In genomic region chr17:35783944-35784343, GRCm38 (mm10) we compare ENCODE assay signal across 10 mouse cellular contexts. TPM values are rescaled to one million over a fixed set of nuclear protein-coding genes. Genes with fewer than 3 reads are reported as not detected.
DNase-seq lines count a peak whose midpoint lies in the region; ATAC-seq and TF ChIP-seq lines count a peak whose summit lies in the region.
"Had no signal": no experiment of that assay in that cellular context is flagged by ENCODE, and none has a peak within 500 bp of the region (broad histone marks: within the 10 kb centered on the region; RNA-seq: fewer than 3 reads in every experiment).

No protein-coding gene starts in this region.

- intact Hi-C loops in left cerebral cortex, postnatal 10 days (cut with DNase I): no loop called here
- intact Hi-C loops in left cerebral cortex, postnatal 36 days (cut with DNase I): loop anchor here (5.0 kb wide), 1 partner anchor 47 kb away; no protein-coding TSS in a partner anchor

- H3K9me3 ChIP-seq in intestine, postnatal 0 days (ENCODE audit: control insufficient read depth): no peaks in the 10 kb centered on the region
- H3K9me3 ChIP-seq: embryonic facial prominence, embryonic 13.5 days had no signal

- DNase-seq in left cerebral cortex, postnatal 10 days (ENCODE audit: extremely low spot score in 1 of 2, low spot score in 2 of 2): peak; percentile 17 to 58
- DNase-seq in left cerebral cortex, postnatal 36 days (ENCODE audit: low spot score in 2 of 2): no peak
- no peak for DNase-seq in neural tube, embryonic 10.5 days (ENCODE audit: extremely low spot score, low spot score)
- DNase-seq in kidney, postnatal 36 days: no peak
- no peak for DNase-seq in cerebellum, adult 11 months

- no peak overlapping the region for H3K4me3 ChIP-seq in intestine, postnatal 0 days (ENCODE audit: low read depth, low read length)
- H3K4me3 ChIP-seq: embryonic facial prominence, embryonic 13.5 days had no signal

- no peaks in the 10 kb centered on the region for H3K36me3 ChIP-seq in intestine, postnatal 0 days (ENCODE audit: control insufficient read depth, insufficient read depth)
- H3K36me3 ChIP-seq: embryonic facial prominence, embryonic 13.5 days had no signal

- no peak overlapping the region for H3K27ac ChIP-seq in intestine, postnatal 0 days (ENCODE audit: low read depth, low read length)
- H3K27ac ChIP-seq: embryonic facial prominence, embryonic 13.5 days; kidney, postnatal 0 days had no signal

- ATAC-seq in erythroid progenitor cell, adult 5-6 weeks (replicated peaks; ENCODE audit: low FRiP score, poor library complexity, severe bottlenecking): peak; percentile 60
- peak; percentile 36; the same call in 1 of the 2 replicates for ATAC-seq in intestine, postnatal 0 days
- ATAC-seq in megakaryocyte progenitor cell, adult 5-6 weeks (replicated peaks; ENCODE audit: poor library complexity): peak; percentile 49

- no peak for TF ChIP-seq CTCF in intestine, postnatal 0 days (IDR thresholded peaks at IDR 0.05; ENCODE audit: low read depth)

- no peaks in the 10 kb centered on the region for H3K27me3 ChIP-seq in intestine, postnatal 0 days (replicated peaks; ENCODE audit: control insufficient read depth, insufficient read depth, low read length)
- H3K27me3 ChIP-seq: embryonic facial prominence, embryonic 13.5 days had no signal

- WGBS in intestine, postnatal 0 days: 78% methylated on average over 6 of the region's 6 CpGs

- H3K4me2 ChIP-seq in intestine, postnatal 0 days (replicated peaks; ENCODE audit: low read depth): no peak overlapping the region
- H3K4me2 ChIP-seq: embryonic facial prominence, embryonic 13.5 days had no signal

- H3K4me1 ChIP-seq in intestine, postnatal 0 days (replicated peaks; ENCODE audit: control insufficient read depth, insufficient read depth, low read length): no peaks in the 10 kb centered on the region

- H3K9ac ChIP-seq in intestine, postnatal 0 days (ENCODE audit: low read depth, low read length): no peak overlapping the region
- H3K9ac ChIP-seq: embryonic facial prominence, embryonic 13.5 days had no signal

RNA-seq across cellular contexts. Expression of gene Ier3, which starts 37.5 kb away (rescaled TPM):
- 1 to 10 TPM; 5.4 to 5.8 TPM for total RNA-seq in left cerebral cortex, postnatal 10 days (2021)
- 10 to 100 TPM; 10.6 to 13.6 TPM for total RNA-seq in left cerebral cortex, postnatal 36 days (2021)
- 3.8 and 10.5 TPM in 2 replicates for total RNA-seq in erythroid progenitor cell, adult 5-6 weeks (2015; ENCODE audit: low replicate concordance)
- total RNA-seq in erythroid progenitor cell, adult 5-6 weeks (2017; ENCODE audit: low replicate concordance): 0.51 and 4.0 TPM in 2 replicates
- polyA plus RNA-seq in intestine, postnatal 0 days (2015; fragmentation: Nextera tagmentation; extraction: Ambion mirVana): 34.6 and 36.9 TPM in 2 replicates
- total RNA-seq in megakaryocyte progenitor cell, adult 5-6 weeks (2015): 28.1 and 41.7 TPM in 2 replicates
- total RNA-seq in megakaryocyte progenitor cell, adult 5-6 weeks (2017): 24.6 and 33.1 TPM in 2 replicates

RNA-seq across cellular contexts. Expression of gene Flot1, which starts 39.1 kb away (rescaled TPM):
- 100 to 1,000 TPM; 171 to 178 TPM for total RNA-seq in left cerebral cortex, postnatal 10 days (2021)
- 100 to 1,000 TPM; 146 to 149 TPM for total RNA-seq in left cerebral cortex, postnatal 36 days (2021)
- 19.3 and 32.8 TPM in 2 replicates for total RNA-seq in erythroid progenitor cell, adult 5-6 weeks (2015; ENCODE audit: low replicate concordance)
- total RNA-seq in erythroid progenitor cell, adult 5-6 weeks (2017; ENCODE audit: low replicate concordance): 14.6 and 29.1 TPM in 2 replicates
- 56.4 and 57.8 TPM in 2 replicates for polyA plus RNA-seq in intestine, postnatal 0 days (2015; fragmentation: Nextera tagmentation; extraction: Ambion mirVana)
- total RNA-seq in megakaryocyte progenitor cell, adult 5-6 weeks (2015): 52.9 and 58.3 TPM in 2 replicates
- 65.1 and 74.4 TPM in 2 replicates for total RNA-seq in megakaryocyte progenitor cell, adult 5-6 weeks (2017)

RNA-seq across cellular contexts. Expression of gene Tubb5, which starts 54.2 kb away (rescaled TPM):
- total RNA-seq in left cerebral cortex, postnatal 10 days (2021): 1,000 to 10,000 TPM; 1,429 to 1,573 TPM
- 100 to 1,000 TPM; 441 to 478 TPM for total RNA-seq in left cerebral cortex, postnatal 36 days (2021)
- total RNA-seq in erythroid progenitor cell, adult 5-6 weeks (2015; ENCODE audit: low replicate concordance): 663 and 669 TPM in 2 replicates
- 760 and 914 TPM in 2 replicates for total RNA-seq in erythroid progenitor cell, adult 5-6 weeks (2017; ENCODE audit: low replicate concordance)
- polyA plus RNA-seq in intestine, postnatal 0 days (2015; fragmentation: Nextera tagmentation; extraction: Ambion mirVana): 233 and 240 TPM in 2 replicates
- total RNA-seq in megakaryocyte progenitor cell, adult 5-6 weeks (2015): 871 and 938 TPM in 2 replicates
- 947 and 991 TPM in 2 replicates for total RNA-seq in megakaryocyte progenitor cell, adult 5-6 weeks (2017)

RNA-seq across cellular contexts. Expression of gene Mdc1, which starts 57.4 kb away (rescaled TPM):
- total RNA-seq in left cerebral cortex, postnatal 10 days (2021): 10 to 100 TPM; 12.5 to 19.1 TPM
- 10 to 100 TPM; 16.5 to 16.9 TPM for total RNA-seq in left cerebral cortex, postnatal 36 days (2021)
- 117 and 147 TPM in 2 replicates for total RNA-seq in erythroid progenitor cell, adult 5-6 weeks (2015; ENCODE audit: low replicate concordance)
- total RNA-seq in erythroid progenitor cell, adult 5-6 weeks (2017; ENCODE audit: low replicate concordance): 31.0 and 57.1 TPM in 2 replicates
- 2.3 and 2.7 TPM in 2 replicates for polyA plus RNA-seq in intestine, postnatal 0 days (2015; fragmentation: Nextera tagmentation; extraction: Ambion mirVana)
- 77.6 and 77.8 TPM in 2 replicates for total RNA-seq in megakaryocyte progenitor cell, adult 5-6 weeks (2015)
- total RNA-seq in megakaryocyte progenitor cell, adult 5-6 weeks (2017): 17.5 and 17.6 TPM in 2 replicates

Comparison
In these comparisons a context has a peak if more than half of its experiments do, and no peak if none do; other contexts are left out.
1. DNase-seq: peak in left cerebral cortex, postnatal 10 days (2 of 2); none in left cerebral cortex, postnatal 36 days (0 of 2), neural tube, embryonic 10.5 days (single experiment), kidney, postnatal 36 days (0 of 2) and cerebellum, adult 11 months (single experiment).
2. Peak in every context shown above with its lines, with median percentiles within 50 percentile points of each other: ATAC-seq.